Mouse (Mus musculus) thymus, adult 2 months (tissue): ENCODE measurements around the gene Smim22. TPM values are rescaled to one million over a fixed set of nuclear protein-coding genes. Genes with fewer than 3 reads are reported as not detected.
A peak's percentile ranks its signal among the peaks of the same experiment; 100 is the strongest.

Experiments
- DNase-seq: peaks from one replicate; pipeline ENCODE4 v3.0.0; 2021
- H3K27ac ChIP-seq: fragments of 200-500 bp; 2 replicates; pipeline ENCODE4 v1.5.1; 2012; ENCODE audit warnings: low read length, control low read depth; ENCODE audit not compliant: control insufficient read depth, insufficient read depth
- H3K27me3 ChIP-seq: fragments of 200-500 bp; 2 replicates; pipeline ENCODE4 v1.6.1; 2012; ENCODE audit warnings: mild to moderate bottlenecking, low read length, moderate library complexity, mixed read lengths; ENCODE audit not compliant: control insufficient read depth, insufficient read depth
- H3K36me3 ChIP-seq: fragments of 200-500 bp; 2 replicates; pipeline ENCODE4 v1.6.1; 2012; ENCODE audit warnings: mild to moderate bottlenecking, low read length, moderate library complexity; ENCODE audit not compliant: control insufficient read depth, insufficient read depth
- H3K4me1 ChIP-seq: fragments of 200-500 bp; replicated peaks from 2 replicates; pipeline ENCODE4 v1.6.1; 2012; ENCODE audit warnings: low read length; ENCODE audit not compliant: control insufficient read depth, insufficient read depth
- H3K4me3 ChIP-seq: fragments of 200-500 bp; 2 replicates; pipeline ENCODE4 v1.5.1; 2012; ENCODE audit warnings: mild to moderate bottlenecking, low read length, control low read depth, moderate library complexity; ENCODE audit not compliant: control insufficient read depth, insufficient read depth
- CTCF ChIP-seq: fragments of 200-500 bp; IDR thresholded peaks from 2 replicates; pipeline ENCODE4 v1.5.1; 2012; ENCODE audit warnings: mild to moderate bottlenecking, control low read depth, low read length, moderate library complexity, borderline replicate concordance; ENCODE audit not compliant: control insufficient read depth, poor library complexity, insufficient read depth; ENCODE audit errors: extremely low read depth
- POLR2A ChIP-seq: fragments of 200-500 bp; IDR thresholded peaks from 2 replicates; pipeline ENCODE4 v1.6.1; 2012; ENCODE audit warnings: mild to moderate bottlenecking, low read length, control low read depth, moderate library complexity; ENCODE audit not compliant: control insufficient read depth, poor library complexity, insufficient read depth; ENCODE audit errors: extremely low read depth
- WGBS: fragments of 180-500 bp; shearing (Covaris S2); methylation state at CpG from one replicate; pipeline ENCODE4 v1.1.7; 2018; 5-methylcytosine and 5-hydroxymethylcytosine counted together
- polyA plus RNA-seq: library from polyadenylated mRNA; depleted of rRNA; stranded (reverse); fragments of >200 nt; gene quantifications from 2 replicates; pipeline ENCODE4 v1.2.3, GENCODE M21; 2012; rRNA removed

The Smim22 gene
- polyA plus RNA-seq, 1 experiment, result 4.6 TPM

- TF ChIP-seq POLR2A (no peak), CTCF (no peak)
- Histone ChIP-seq H3K4me3 (peak overlapping the region; percentile 60), H3K27ac (no peak overlapping the region), H3K36me3 (peaks cover 24% of the 10 kb centered on the region), H3K4me1 (peaks cover 7% of the 10 kb centered on the region), H3K27me3 (no peaks in the 10 kb centered on the region)
- no peak for DNase-seq
- WGBS, result under 1% methylated on average over 38 of the region's 38 CpGs
Measured at GRCm38 (mm10) chr16:5049182-5049773, 42.2 kb downstream of the Smim22 start.

GRCm38 (mm10) chr16:5049774-5050234 is 42.7 kb downstream of the Smim22 start, which contains the start of the genes Glyr1 and Ubn1:
TSS of gene Glyr1 (minus strand) at chr16:5049863.
TSS of gene Ubn1 (plus strand) at chr16:5050057.
- Histone ChIP-seq H3K27ac (peak within 1 kb of the TSS; percentile 64), H3K27me3 (no peaks in the 10 kb centered on the region), H3K36me3 (peaks cover 20% of the 10 kb centered on the region), H3K4me3 (peak within 1 kb of the TSS; percentile 60), H3K4me1 (peaks cover 7% of the 10 kb centered on the region)
- under 1% methylated on average over 56 of the region's 56 CpGs for WGBS
- TF ChIP-seq CTCF (0 out of 2 replicates have a peak, but pooled peaks have one; percentile 65), POLR2A (peak; percentile 91)
- peak; percentile 99 for DNase-seq

GRCm38 (mm10) chr16:5050251-5051110 is 43.4 kb downstream of the Smim22 start:
- H3K4me3 ChIP-seq, result peak overlapping the region; percentile 53
- peaks cover 20% of the 10 kb centered on the region for H3K36me3 ChIP-seq
- peaks cover 7% of the 10 kb centered on the region for H3K4me1 ChIP-seq
- H3K27ac ChIP-seq, result peak overlapping the region; percentile 64
- no peaks in the 10 kb centered on the region for H3K27me3 ChIP-seq
- under 1% methylated on average over 78 of the region's 78 CpGs for WGBS
- TF ChIP-seq POLR2A (peak; percentile 4; the same call in 1 of the 2 replicates), CTCF (0 out of 2 replicates have a peak, but pooled peaks have one; percentile 4)
- DNase-seq, result peak; percentile 83

Other genes starting within 250 kb of the Smim22 start
- 112 and 119 TPM in 2 replicates for gene Cdip1, start 217.0 kb upstream of the Smim22 start, polyA plus RNA-seq
- 0.13 TPM in 1 of 2 replicates, not detected in the other for gene 4930562C15Rik, start 171.9 kb upstream of the Smim22 start, polyA plus RNA-seq
- 92.4 and 107 TPM in 2 replicates for gene Ubald1, start 127.0 kb upstream of the Smim22 start, polyA plus RNA-seq
- gene Mgrn1, start 121.0 kb upstream of the Smim22 start, polyA plus RNA-seq, result 89.2 and 98.3 TPM in 2 replicates
- 139 and 151 TPM in 2 replicates for gene Nudt16l1, start 68.5 kb upstream of the Smim22 start, polyA plus RNA-seq
- gene Anks3, start 43.1 kb upstream of the Smim22 start, polyA plus RNA-seq, result 85.0 and 89.0 TPM in 2 replicates
- gene Sept12, start 9.4 kb upstream of the Smim22 start, polyA plus RNA-seq, result 0.15 and 0.44 TPM in 2 replicates
- 117 and 142 TPM in 2 replicates for gene Rogdi, start 6.3 kb downstream of the Smim22 start, polyA plus RNA-seq
- 103 and 105 TPM in 2 replicates for gene Glyr1, start 42.6 kb downstream of the Smim22 start, polyA plus RNA-seq
- gene Ubn1, start 42.8 kb downstream of the Smim22 start, polyA plus RNA-seq, result 106 and 110 TPM in 2 replicates
- gene Ppl, start 125.1 kb downstream of the Smim22 start, polyA plus RNA-seq, result 1.0 and 1.3 TPM in 2 replicates
- 1.5 and 2.0 TPM in 2 replicates for gene Sec14l5, start 139.8 kb downstream of the Smim22 start, polyA plus RNA-seq
- gene Nagpa, start 196.7 kb downstream of the Smim22 start, polyA plus RNA-seq, result 54.8 and 59.7 TPM in 2 replicates
- gene AU021092, start 215.0 kb downstream of the Smim22 start, polyA plus RNA-seq, result 1.9 and 2.8 TPM in 2 replicates
- gene Alg1, start 226.3 kb downstream of the Smim22 start, polyA plus RNA-seq, result 61.7 and 71.7 TPM in 2 replicates
- 32.2 and 34.6 TPM in 2 replicates for gene Eef2kmt, start 248.7 kb downstream of the Smim22 start, polyA plus RNA-seq